Mouse (Mus musculus): Measurements from ENCODE around the gene Nfia.

Nfia gene

DNA sequence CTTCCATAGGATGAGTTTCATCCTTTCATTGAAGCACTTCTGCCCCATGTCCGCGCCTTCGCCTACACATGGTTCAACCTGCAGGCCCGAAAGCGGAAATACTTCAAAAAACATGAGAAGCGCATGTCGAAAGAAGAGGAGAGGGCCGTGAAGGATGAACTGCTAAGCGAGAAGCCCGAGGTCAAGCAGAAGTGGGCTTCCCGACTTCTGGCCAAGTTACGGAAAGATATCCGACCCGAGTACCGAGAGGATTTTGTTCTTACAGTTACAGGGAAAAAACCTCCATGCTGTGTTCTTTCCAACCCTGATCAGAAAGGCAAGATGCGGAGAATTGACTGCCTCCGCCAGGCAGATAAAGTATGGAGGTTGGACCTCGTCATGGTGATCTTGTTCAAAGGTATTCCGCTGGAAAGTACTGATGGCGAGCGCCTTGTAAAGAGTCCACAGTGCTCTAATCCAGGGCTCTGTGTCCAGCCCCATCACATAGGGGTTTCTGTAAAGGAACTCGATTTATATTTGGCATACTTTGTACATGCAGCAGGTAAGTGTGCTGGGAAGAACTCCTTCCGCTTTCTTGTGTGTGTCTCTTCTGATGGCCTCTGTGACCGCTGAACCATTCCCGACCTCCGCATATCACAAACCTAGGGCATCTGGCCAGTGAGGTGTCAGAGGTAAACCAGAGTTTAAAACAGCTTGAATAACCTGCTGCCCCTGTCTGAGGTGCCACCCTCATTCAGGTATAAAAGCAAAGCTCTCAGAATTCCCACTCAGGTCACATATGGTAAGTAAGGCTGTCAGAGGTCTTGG is 10.7 kb downstream of the Nfia start:
- no peak for DNase-seq (ENCODE audit: low read depth, low spot score)

DNA sequence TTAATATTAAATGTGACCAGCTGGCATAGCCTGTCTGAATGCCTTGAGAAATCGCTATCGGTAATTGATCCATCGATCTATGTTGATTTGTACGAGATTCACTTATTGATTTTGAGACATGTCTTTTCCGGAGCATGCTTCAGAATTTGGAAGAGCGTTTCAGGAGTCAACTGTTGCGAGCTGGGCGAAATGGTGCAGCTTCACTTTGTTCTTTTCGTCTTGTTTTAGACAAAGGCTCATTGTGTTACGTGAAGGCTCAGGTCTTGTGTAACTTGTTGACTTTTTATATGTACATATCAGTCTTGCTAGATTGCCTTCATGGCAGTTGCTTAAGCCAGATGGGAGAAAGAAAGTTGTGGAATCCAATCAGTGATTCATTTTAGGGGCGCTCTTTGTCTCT is 11.7 kb downstream of the Nfia start:
- no peak for DNase-seq (ENCODE audit: low read depth, low spot score)

DNA sequence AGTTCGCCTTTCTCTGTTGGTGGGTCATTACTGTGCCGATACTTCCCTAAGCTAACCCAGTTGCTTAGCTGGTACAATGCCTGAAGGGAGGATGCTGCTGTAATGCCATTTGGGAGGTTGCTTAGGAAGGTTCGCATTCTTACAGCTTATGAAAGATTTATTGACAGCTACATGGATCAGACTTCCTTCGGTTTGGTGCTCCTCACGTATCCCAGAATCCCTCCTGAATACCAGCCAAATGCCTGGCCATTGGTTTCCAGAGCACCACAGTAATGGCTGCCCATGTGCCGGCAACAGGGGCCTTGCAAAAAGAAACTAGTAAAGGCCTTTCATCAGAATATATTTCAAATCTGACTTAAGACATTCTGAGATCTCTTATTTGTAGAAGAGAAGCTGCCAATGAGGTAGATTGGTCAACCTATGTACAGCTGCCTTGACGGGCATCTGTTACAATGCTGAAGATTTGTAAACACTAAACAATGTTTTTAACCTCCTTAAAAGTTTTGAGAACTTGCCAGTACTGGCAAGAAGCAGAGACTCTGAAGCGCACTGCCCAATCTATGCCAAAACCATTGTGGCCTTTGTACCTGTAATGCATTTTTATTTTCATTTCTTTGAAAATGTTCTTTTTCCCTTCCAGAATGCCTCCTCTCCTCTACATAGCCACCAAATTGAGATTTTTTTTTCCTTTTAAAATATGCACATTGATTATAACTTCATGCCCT is 13.2 kb downstream of the Nfia start:
- no peak for DNase-seq (ENCODE audit: low read depth, low spot score)

DNA sequence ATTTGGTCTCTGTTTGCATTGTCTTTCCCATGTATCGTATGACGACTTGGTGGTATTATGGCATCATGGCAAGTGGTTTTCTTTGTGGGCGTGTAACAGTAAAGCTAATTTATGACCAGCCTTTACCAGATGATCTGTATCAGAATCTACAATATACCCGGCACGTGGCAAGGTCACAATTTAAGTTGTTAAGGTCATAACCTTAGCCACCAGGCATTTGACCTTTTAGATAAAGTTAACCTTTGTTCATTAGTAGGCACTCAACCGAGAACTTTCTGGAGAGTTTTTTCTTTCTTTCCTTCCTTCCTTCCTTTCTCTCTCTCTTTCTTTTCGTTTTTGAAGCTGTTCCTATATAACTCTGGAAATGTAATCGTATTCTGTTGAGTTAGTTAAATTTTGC is 14.0 kb downstream of the Nfia start:
- no peak for DNase-seq (ENCODE audit: low read depth, low spot score)

DNA sequence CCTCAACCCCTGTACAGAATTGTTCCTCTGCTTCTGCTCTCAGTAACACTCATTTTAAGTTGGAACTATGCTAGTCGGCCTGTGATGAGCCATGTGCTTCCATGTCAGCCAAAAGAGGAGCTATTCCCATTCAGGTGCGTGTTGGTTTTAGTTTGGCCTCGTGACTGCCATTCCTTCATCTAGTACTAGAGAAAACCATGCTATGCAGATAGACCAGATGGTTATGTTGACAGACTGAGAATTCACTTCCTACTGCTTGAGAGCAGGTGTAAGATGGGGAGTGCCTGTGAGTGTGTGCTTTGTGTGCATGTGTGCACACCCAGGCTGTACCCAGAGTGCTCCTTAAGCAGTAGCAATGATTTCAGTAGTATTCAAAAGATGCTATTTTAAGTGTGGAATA is 15.0 kb downstream of the Nfia start:
- DNase-seq (ENCODE audit: low read depth, low spot score), result no peak

DNA sequence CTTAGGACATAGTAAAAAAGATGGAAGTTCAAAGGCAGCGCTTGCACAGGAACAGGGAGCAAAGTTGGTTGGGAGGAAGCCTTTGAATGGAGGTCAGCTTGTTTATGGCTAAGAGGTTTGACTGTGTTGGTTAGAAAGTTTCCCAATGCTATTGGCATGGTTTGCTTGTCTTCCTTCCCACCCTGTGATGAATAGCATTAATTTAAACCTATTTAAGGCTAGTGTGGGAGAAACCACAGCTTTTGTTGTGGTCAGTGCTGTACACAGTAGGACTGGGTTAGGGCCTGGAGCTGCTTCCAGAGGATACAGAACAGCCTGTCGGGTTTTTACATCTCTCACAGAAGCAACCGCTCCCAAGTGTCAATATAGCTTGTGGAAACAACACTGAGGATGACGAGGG is 16.0 kb downstream of the Nfia start:
- no peak for DNase-seq (ENCODE audit: low read depth, low spot score)

DNA sequence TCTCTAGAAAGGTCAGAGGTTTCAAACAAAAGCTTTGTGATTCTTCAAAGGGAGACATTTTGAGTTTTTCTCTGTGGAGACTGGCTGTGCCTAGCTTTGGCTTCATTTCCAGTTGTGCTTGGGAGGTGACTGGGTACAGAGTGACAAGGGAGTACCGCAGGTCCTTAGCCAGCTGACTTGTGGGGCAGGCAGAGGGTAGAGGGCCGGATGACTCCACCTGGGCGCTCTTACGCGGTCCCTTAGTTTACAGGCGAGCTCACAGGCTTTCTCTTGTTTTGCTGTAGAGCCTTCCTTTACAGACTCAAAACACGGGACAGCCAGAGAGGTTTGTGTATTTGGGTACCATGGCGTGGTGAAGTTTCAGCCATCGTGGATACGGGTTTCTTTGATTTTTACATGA is 21.4 kb downstream of the Nfia start:
- DNase-seq (ENCODE audit: low read depth, low spot score), result no peak

DNA sequence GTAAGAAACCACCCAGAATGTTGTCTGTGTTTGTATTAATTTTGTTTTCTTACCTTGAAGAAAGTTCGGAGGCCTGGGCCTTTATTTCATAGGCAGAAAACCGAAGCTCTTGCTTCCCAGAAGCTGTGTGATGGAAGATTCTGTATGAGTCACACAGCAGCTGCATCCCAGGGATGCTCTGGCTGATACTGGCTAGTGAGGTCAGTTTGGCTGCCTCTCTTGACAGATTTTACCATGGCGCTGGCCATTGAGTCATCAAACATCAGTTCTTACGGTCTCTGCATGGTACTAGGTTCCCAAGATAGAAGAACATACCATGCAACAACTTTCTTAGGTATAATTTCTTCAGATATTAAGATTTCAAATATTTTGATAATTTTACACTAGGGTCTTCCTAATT is 22.3 kb downstream of the Nfia start:
- no peak for DNase-seq (ENCODE audit: low read depth, low spot score)

DNA sequence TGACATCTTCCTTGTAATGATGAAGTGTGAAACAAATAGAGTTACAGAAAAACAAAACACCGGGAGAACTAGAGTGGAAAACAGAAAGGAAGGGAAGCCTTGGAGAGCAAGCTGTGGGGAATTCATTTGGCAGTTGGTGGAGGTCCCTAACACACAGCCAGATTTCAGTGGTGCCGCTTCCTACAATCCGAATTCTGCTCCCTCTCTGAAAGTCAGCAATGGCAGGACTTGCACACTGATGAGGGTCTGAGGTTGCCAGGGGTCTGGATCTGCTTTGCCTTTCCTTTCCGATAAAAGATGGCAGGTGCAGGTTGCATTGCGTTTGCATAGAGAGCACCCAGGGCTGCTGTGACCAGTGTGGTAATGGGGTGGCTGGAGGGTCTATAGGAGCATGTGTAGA is 23.4 kb downstream of the Nfia start:
- DNase-seq (ENCODE audit: low read depth, low spot score), result no peak

DNA sequence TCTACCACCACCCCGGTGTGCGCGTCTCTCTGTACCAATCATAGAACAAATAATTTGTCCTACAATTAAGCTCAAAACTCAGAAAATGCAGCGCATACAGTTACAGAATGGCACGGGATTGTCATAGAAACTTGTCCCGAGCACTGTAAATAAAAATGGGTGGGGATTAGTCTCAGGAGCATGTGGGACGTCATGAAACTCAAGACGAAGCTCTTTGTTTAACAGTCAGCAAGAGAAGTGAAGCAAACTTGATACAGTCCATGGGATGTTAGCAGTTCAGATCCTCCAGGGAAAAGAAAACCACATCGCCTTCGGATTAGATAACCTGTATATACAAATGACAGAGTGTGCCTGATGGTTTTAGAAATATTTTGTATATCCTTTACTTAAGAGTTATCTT is 24.0 kb downstream of the Nfia start:
- DNase-seq (ENCODE audit: low read depth, low spot score), result no peak

DNA sequence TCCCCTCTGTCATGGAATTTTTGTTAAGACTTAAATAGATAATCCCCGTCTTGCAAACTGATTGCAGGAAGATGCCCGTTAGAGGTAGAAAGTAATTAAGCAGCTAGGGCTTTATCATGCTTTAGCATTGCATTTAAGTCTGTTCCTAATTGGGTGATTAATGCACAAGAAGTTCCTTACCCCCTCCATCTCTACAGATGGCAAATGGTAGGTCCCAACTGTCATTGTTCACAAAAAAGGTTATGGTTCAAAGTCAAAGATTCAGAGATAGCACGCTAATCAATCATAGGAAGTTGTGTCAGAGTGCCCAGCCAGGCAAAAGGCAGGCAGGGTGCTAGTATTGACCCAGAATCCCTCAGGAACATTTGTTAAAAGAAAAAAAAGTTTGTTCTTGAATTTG is 31.3 kb downstream of the Nfia start:
- DNase-seq (ENCODE audit: low read depth, low spot score), result no peak

DNA sequence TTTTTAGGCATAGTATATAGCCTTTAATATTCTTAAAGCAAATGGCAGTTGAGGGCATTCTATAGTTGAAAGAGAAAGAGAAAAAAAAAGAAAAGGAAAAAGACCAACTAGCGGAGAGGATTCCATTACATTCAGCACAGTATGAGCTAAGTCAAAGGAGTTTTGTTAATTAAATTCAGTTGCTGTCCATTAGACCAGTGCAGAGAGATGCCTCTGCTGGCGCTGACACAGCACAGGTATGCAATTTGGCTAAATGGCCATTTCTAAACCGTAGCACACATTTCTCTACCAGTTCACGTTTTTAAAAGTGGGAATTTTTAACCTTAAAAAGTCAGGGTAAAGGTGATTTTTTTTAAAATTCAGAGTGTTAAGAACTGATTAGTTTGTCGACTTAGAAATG is 32.1 kb downstream of the Nfia start:
- DNase-seq (ENCODE audit: low read depth, low spot score), result no peak

DNA sequence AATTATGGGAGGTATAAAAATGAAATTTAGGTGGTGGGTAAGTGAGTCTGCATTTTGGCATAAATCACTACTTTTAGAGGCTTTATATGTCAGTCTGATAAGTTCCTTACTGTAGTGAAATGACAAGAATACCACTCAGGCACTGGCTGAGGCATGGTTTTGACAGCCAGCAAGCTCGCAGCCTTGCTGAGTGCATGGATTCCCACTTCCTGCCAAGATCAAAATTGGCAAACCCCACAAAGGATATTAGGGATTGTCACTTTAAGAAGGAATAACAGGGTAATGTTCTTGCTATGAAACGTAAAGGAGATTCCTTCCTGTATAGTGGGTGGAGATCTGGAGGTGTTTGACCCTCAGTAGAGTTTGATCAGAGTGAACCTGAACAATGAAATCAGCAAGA is 32.7 kb downstream of the Nfia start:
- DNase-seq (ENCODE audit: low read depth, low spot score), result no peak

DNA sequence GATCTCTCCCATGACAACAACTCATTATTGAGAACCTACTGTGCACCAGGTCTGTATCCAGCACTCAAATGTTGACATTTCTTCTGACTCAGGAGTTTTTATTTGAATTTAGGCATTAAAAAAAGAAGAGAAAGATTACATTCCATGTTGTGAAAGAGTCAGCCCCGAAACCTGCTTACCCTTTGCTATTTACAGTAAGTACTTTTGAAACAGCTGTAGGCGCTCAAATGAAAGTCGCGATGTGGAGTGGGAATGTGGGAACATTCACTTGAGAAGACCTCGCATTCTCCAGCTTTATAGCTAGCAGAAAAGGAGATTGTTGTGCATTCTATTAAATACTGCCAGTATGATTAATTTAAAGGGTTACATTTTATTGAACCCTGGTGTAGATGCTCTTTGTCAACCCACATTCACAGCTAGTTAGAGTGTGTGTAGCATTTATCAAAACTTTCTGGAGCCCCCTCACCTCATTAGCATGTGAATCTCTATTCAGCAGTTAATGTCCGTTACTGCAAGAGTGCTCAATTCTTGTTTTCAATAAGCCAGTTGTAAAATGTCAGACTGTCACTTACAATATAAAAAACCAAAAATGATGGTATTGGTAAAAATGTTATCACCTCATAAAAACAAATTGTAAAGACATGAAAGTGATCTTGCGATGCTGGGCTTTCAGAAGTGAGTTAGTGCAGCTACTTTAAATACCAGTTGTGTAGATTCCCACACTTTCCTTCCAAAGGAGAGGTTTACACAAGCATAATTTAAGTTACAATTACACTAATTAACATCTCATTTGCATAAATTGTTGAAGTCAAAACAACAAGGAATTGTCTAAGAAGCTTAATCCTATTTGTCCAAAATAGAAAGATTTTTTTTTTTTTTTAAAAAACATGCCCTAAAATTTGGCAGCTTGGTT is 33.6 kb downstream of the Nfia start:
- no peak for DNase-seq (ENCODE audit: low read depth, low spot score)

DNA sequence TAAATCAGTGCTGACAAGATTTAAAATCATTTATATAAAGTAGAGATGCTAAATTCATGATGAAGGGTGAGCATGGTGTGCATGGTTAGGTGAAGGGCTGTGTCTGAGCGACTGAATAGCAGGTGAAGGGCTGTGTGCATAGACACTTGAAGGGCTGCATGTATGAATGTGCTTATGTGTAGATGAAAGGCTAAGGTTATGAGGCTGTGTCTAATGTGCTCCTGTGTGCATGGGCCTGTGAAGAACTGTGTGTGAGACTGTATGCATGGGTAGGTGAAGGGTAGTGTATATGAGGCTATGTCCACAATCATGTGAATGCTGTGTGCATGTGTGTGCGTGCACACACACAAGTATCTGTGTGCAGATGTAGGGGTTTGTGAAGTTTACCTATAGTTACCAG is 34.4 kb downstream of the Nfia start:
- no peak for DNase-seq (ENCODE audit: low read depth, low spot score)

DNA sequence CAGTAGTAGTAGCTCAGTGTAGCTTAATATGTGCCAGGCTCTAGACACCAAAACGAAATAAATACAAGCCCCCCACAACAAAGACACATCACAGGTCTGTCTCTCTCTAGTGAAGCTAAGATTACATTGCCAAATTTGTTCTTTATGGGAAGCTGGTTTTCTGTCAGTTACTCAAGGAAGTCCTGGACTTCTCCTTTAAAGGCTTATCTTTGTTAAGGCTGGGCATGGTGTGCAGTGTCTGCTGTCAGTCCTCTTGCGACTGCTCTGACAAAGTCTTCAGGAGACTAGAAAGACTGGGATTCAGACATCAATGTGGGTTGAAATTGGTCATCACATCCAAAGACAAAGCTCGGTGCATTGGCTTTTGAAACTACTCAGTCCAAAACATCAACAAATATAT is 36.4 kb downstream of the Nfia start:
- no peak for DNase-seq (ENCODE audit: low read depth, low spot score)

DNA sequence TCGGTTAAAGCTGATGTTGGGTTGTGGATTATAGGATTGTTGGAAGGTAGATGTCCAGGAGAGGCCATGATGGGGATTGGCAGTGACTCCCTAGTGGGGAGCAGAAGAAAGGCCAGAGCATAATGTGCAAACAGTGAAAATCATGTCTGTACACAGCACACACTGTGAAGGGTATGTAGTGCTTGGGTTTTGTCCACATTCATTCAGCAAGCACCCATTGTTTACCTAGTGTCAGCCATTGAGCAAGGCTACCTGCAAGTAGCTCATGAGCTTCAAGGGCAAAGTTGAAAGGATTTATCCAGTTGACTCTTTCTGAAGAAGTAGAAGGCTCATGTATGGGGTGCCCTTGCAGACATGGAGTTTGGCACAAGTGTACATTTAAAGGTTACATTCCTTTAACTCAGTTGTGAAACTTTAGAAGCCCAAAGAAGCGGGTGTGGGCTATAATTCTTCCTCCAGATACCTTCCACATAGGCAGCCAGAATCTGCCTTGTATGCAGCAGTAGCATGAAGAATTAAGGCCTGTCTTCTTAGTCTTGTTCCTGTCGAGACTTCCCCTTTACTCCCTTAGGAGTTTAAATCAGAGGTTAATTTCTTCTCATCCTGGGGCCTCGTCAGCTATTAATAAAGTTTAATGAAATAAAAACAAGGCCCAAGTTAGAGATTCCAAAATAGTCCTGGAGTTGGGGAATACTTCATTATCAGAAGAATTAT is 37.2 kb downstream of the Nfia start:
- no peak for DNase-seq (ENCODE audit: low read depth, low spot score)

DNA sequence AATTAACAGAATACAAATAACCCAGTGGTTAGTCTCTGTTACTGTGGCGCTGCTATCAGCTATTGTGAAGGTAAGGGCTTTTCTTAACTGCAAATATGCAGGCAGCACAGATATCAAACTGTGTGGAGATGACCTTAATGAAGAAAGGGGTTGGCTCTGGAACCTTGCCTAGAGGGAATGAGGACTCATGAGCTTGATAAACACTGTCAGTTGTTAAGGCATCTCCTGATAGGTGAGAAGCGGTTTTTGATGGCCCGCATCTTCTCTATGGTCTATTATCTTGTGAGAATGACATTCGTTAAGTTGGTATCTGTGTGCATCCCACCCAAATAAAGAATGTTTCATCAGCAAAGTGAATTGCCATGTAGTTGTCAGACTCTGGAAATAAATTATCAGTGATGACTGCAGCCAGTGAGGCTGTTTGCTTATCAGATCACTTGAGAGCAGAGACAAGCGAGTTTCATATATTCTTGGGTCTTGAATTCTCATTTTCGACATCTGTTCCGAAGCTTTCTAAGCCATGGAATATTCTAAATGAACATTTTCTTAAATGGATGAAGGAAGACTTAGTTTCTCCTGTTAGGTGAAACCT is 37.9 kb downstream of the Nfia start:
- no peak for DNase-seq (ENCODE audit: low read depth, low spot score)

DNA sequence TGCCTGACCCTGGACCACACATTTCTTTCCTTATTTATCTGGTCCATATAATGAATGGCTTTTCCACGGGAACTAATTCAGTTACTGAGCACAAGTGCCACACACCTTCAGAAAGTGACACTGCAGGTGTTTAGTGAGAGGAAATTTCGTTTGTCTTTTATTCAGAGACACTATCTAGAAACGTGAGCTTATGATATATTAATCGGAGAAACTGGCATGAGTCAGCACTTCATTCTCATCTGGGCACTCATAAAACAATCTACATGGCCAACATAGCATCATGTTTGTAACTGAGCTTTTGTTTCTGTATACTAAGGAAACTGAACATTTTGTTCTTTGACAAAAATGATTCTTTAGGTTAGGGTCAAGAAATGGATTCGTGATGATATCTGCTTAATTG is 40.5 kb downstream of the Nfia start:
- DNase-seq (ENCODE audit: low read depth, low spot score), result no peak

DNA sequence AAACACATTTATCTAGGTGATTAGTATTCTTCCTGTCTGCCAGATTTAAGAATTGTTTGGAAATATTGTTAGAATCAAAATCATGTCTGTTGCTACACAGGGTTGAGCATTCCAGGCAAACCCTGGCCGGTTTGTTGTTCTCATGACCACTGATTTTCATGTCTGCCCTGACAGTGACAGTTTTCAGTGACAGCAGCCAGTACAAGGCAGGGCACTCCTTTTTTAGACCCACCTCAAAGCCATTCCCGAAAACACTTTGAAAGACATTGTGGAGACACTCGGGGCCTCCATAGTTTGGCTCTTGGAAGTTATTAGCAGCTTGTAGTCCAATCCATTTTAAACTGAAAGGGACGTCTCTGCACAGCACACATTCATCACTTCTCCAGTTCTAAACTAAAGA is 41.5 kb downstream of the Nfia start:
- DNase-seq (ENCODE audit: low read depth, low spot score), result no peak

DNA sequence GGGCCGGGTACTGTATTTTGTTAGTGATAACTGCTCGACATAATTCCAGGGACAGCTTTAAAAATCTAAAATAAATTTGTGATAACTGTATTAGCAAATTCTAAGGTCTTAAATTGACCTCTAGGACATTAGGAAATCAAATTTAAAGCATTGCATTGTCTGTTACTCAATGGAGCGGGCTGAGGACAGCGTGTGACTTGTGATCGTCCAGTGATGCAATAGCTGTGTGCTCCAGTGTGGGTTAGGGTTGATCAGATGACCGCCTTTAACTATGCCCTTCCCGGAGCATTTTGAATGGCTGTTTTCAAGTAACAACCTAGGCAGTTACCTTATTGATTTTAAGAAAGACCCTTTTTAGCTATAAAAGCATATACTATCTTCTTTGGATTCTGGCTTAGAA is 42.0 kb downstream of the Nfia start:
- DNase-seq (ENCODE audit: low read depth, low spot score), result no peak

All from retina, postnatal 7 days (tissue).